8 mouse cellular contexts compared by ENCODE assay signal in the genomic region with DNA sequence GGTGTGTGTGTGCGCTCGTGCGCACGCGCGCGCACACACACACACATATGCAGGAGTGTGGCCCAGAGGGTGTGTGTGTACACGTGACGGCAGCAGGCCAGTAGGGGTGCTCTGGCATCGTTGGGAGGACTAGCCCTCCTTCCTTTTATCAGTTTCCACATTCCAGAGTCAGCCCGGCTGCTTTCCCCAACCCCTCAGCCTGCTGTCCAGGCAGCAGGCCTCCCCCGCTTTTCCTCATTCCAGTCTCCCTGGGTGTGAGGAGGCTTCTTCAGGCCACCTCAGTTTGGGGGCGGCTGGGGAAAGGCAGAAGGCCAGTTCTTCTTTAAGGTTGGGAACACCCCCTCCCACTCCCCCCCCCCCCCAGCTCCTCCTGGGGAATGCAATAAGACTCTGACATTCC. TPM values are rescaled to one million over a fixed set of nuclear protein-coding genes. Genes with fewer than 3 reads are reported as not detected.
A peak's percentile ranks its signal among the peaks of the same experiment; 100 is the strongest.
DNase-seq lines count a peak whose midpoint lies in the region; ATAC-seq and TF ChIP-seq lines count a peak whose summit lies in the region.

No protein-coding gene starts in this region.

- H3K4me3 ChIP-seq in kidney, adult 2 months (ENCODE audit: insufficient read depth, low read depth, low read length) = peak overlapping the region; percentile 11; the same call in 1 of the 2 replicates
- no peak overlapping the region for H3K4me3 ChIP-seq in liver, embryonic 13.5 days (replicated peaks)

- H3K4me1 ChIP-seq in kidney, adult 2 months (ENCODE audit: control insufficient read depth, insufficient read depth, low read length) = peaks cover 53% of the 10 kb centered on the region
- peaks cover 53% of the 10 kb centered on the region for H3K4me1 ChIP-seq in liver, embryonic 13.5 days (replicated peaks)

- no peak; the same call in 1 of the 2 replicates for ATAC-seq in liver, embryonic 13.5 days (ENCODE audit: low read depth)

- no peak overlapping the region for H3K9ac ChIP-seq in liver, embryonic 13.5 days

- peak; percentile 81 for DNase-seq in urinary bladder, postnatal 14 days (ENCODE audit: low spot score)
- DNase-seq in urinary bladder, postnatal 10 days (ENCODE audit: low spot score) = no peak
- DNase-seq in heart, adult 8-10 months (ENCODE audit: low spot score) = peak; percentile 47
- peak; percentile 76 for DNase-seq in kidney, adult 2 months
- DNase-seq in liver, embryonic 13.5 days = no peak
- peak; percentile 42 for DNase-seq in retina, embryonic 14.5 days (ENCODE audit: low spot score)
- DNase-seq in thymus, postnatal 14 days = no peak
- no peak for DNase-seq in layer of hippocampus, postnatal 14 days (ENCODE audit: low spot score in 2 of 2)

- TF ChIP-seq POLR2A in kidney, adult 2 months (IDR thresholded peaks at IDR 0.05; ENCODE audit: low read depth, low read length) = no peak

- H3K9me3 ChIP-seq in liver, embryonic 13.5 days (replicated peaks) = no peaks in the 10 kb centered on the region

- H3K4me2 ChIP-seq in liver, embryonic 13.5 days = peak overlapping the region; percentile 95

- TF ChIP-seq CTCF in kidney, adult 2 months (conservative IDR thresholded peaks at IDR 0.05; ENCODE audit: insufficient read depth, insufficient read length, low read depth, low read length) = no peak

- 23% methylated on average over 13 of the region's 13 CpGs for WGBS in kidney, adult 2 months
- 62% methylated on average over 13 of the region's 13 CpGs for WGBS in liver, embryonic 13.5 days (ENCODE audit: insufficient replicate concordance)

- no peaks in the 10 kb centered on the region for H3K36me3 ChIP-seq in kidney, adult 2 months (ENCODE audit: control insufficient read depth, insufficient read depth, low read length)
- peaks cover 10% of the 10 kb centered on the region; the same call in 1 of the 2 replicates for H3K36me3 ChIP-seq in liver, embryonic 13.5 days

- H3K27ac ChIP-seq in kidney, adult 2 months (ENCODE audit: insufficient read depth, low read depth, low read length) = peak overlapping the region; percentile 77; the same call in 1 of the 2 replicates
- peak overlapping the region; percentile 76; the same call in 1 of the 2 replicates for H3K27ac ChIP-seq in liver, embryonic 13.5 days

- no peaks in the 10 kb centered on the region for H3K27me3 ChIP-seq in kidney, adult 2 months (replicated peaks; ENCODE audit: control insufficient read depth, insufficient read depth, low read length)
- no peaks in the 10 kb centered on the region for H3K27me3 ChIP-seq in liver, embryonic 13.5 days

RNA-seq across cellular contexts. Expression of gene Dnaja3, which starts 2.4 kb away (rescaled TPM):
- total RNA-seq in heart, adult 8-10 months (2022) = 100 to 1,000 TPM; 146 to 154 (median 153) TPM
- polyA plus RNA-seq in kidney, adult 2 months (2012; rRNA removed) = 57.8 and 72.9 TPM in 2 replicates
- 51.8 and 62.5 TPM in 2 replicates for polyA plus RNA-seq in liver, embryonic 13.5 days (2015; fragmentation: Nextera tagmentation; extraction: Ambion mirVana)
- total RNA-seq in layer of hippocampus, postnatal 14 days (2021) = 10 to 100 TPM; 61.0 to 66.2 TPM

RNA-seq across cellular contexts. Expression of gene Vasn, which starts 2.4 kb away (rescaled TPM):
- total RNA-seq in heart, adult 8-10 months (2022) = 1 to 10 TPM; 6.9 to 9.3 (median 8.1) TPM
- 34.6 and 42.3 TPM in 2 replicates for polyA plus RNA-seq in kidney, adult 2 months (2012; rRNA removed)
- 2.9 TPM in 2 replicates for polyA plus RNA-seq in liver, embryonic 13.5 days (2015; fragmentation: Nextera tagmentation; extraction: Ambion mirVana)
- 1 to 10 TPM; 6.4 to 9.0 TPM for total RNA-seq in layer of hippocampus, postnatal 14 days (2021)

RNA-seq across cellular contexts. Expression of gene Pam16, which starts 17.4 kb away (rescaled TPM):
- 100 to 1,000 TPM; 145 to 188 (median 160) TPM for total RNA-seq in heart, adult 8-10 months (2022)
- 27.3 and 41.8 TPM in 2 replicates for polyA plus RNA-seq in kidney, adult 2 months (2012; rRNA removed)
- polyA plus RNA-seq in liver, embryonic 13.5 days (2015; fragmentation: Nextera tagmentation; extraction: Ambion mirVana) = 67.5 and 74.1 TPM in 2 replicates
- 10 to 100 TPM; 69.5 to 80.1 TPM for total RNA-seq in layer of hippocampus, postnatal 14 days (2021)

RNA-seq across cellular contexts. Expression of gene Coro7, which starts 37.4 kb away (rescaled TPM):
- 10 to 100 TPM; 11.3 to 16.1 (median 15.4) TPM for total RNA-seq in heart, adult 8-10 months (2022)
- 43.1 and 54.5 TPM in 2 replicates for polyA plus RNA-seq in kidney, adult 2 months (2012; rRNA removed)
- polyA plus RNA-seq in liver, embryonic 13.5 days (2015; fragmentation: Nextera tagmentation; extraction: Ambion mirVana) = 7.0 and 9.9 TPM in 2 replicates
- total RNA-seq in layer of hippocampus, postnatal 14 days (2021) = 10 to 100 TPM; 95.7 to 95.9 TPM

RNA-seq across cellular contexts. Expression of gene Glis2, which starts 47.7 kb away (rescaled TPM):
- 10 to 100 TPM in 2 of 4 experiments, 1 to 10 TPM in 2; 7.3 to 13.5 (median 9.5) TPM for total RNA-seq in heart, adult 8-10 months (2022)
- 210 and 226 TPM in 2 replicates for polyA plus RNA-seq in kidney, adult 2 months (2012; rRNA removed)
- 2.4 and 2.8 TPM in 2 replicates for polyA plus RNA-seq in liver, embryonic 13.5 days (2015; fragmentation: Nextera tagmentation; extraction: Ambion mirVana)
- total RNA-seq in layer of hippocampus, postnatal 14 days (2021) = 10 to 100 TPM; 19.8 to 30.5 TPM

Comparison
In these comparisons a context has a peak if more than half of its experiments do, and no peak if none do; other contexts are left out.
1. DNase-seq: peak in urinary bladder, postnatal 14 days (single experiment), heart, adult 8-10 months (single experiment), kidney, adult 2 months (single experiment) and retina, embryonic 14.5 days (single experiment); none in urinary bladder, postnatal 10 days (single experiment), liver, embryonic 13.5 days (single experiment), thymus, postnatal 14 days (single experiment) and layer of hippocampus, postnatal 14 days (0 of 2).